Mouse (Mus musculus): ENCODE measurements around the gene Crmp1. TPM values are rescaled to one million over a fixed set of nuclear protein-coding genes. Genes with fewer than 3 reads are reported as not detected.

The Crmp1 gene
- polyA plus RNA-seq, 1 experiment from 2014 or later: 2.4 TPM

DNA sequence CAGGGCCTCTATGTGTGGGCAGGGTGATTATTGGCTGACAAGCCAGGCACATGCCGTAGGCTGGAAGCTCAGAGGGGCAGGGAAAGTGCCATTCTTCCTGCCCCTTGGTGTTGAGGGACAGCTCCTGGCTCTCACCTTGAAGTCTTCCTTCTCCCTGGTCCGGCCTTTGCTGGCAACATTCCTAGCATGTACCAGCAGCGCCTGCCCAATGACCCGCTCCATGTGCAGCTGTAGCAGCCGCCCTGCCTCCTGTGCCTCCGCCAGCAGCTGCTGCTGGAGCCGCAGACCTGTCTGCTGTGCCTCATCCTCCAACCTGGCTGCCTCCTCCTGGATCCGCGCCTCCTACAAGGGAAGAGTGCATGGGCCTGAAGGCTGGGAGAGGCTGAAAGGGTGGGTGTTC, 68.3 kb downstream of the Crmp1 start:
- DNase-seq (no peak), ATAC-seq (ENCODE audit: low read depth) (no peak)
- WGBS (ENCODE audit: insufficient replicate concordance): 66% methylated on average over 9 of the region's 9 CpGs
- Histone ChIP-seq H3K36me3 (no peaks in the 10 kb centered on the region), H3K27me3 (no peaks in the 10 kb centered on the region), H3K9me3 (replicated peaks) (no peaks in the 10 kb centered on the region), H3K9ac (no peak overlapping the region), H3K4me2 (no peak overlapping the region), H3K4me1 (replicated peaks) (no peaks in the 10 kb centered on the region), H3K27ac (no peak overlapping the region), H3K4me3 (replicated peaks) (no peak overlapping the region)

DNA sequence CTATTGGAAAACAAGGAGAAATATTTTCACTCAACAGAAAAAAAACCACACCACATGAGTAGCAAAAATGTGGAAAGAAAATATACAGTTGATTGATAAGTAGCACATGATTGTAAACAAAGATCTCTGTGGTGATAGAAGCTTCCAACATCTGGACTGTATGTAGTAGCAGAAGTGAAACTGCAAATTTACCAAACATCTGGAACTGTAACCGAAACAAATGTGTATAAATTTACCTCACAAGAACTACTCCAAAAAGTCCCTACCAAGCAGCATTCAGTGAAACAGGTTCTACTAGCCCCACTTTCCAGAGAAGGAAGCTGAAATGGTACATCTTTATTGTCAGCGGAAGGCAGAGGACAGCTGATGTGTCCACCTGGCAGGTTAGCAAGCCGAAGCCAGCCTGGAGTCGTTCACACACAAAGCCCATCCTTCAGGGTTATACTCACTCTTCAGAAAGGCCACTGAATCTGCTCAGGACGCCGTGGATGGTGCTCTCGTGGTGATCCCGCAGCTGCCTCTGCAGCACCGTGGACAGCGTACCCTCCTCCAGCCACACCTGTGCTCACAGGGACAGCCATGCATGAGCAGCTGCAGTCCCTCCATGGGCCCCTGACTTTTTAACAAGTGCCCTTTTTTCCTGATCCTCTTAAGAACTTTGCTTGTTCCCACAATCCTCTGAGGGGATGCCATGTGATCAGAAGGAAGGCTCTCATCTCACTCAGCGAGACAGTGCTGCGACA, 71.4 kb downstream of the Crmp1 start:
- Histone ChIP-seq H3K4me3 (replicated peaks) (no peak overlapping the region), H3K4me1 (replicated peaks) (no peaks in the 10 kb centered on the region), H3K9ac (no peak overlapping the region), H3K9me3 (replicated peaks) (no peaks in the 10 kb centered on the region), H3K27me3 (no peaks in the 10 kb centered on the region), H3K4me2 (no peak overlapping the region), H3K36me3 (0 out of 2 replicates have a peak, but pooled peaks cover 4% of the 10 kb centered on the region), H3K27ac (no peak overlapping the region)
- ATAC-seq (ENCODE audit: low read depth) (no peak), DNase-seq (no peak)
- WGBS (ENCODE audit: insufficient replicate concordance): 70% methylated on average over 12 of the region's 12 CpGs

- Histone ChIP-seq H3K36me3 (0 out of 2 replicates have a peak, but pooled peaks cover 4% of the 10 kb centered on the region), H3K27me3 (no peaks in the 10 kb centered on the region), H3K9ac (no peak overlapping the region), H3K9me3 (replicated peaks) (no peaks in the 10 kb centered on the region), H3K27ac (no peak overlapping the region), H3K4me1 (replicated peaks) (no peaks in the 10 kb centered on the region), H3K4me3 (replicated peaks) (no peak overlapping the region), H3K4me2 (no peak overlapping the region)
- 60% methylated on average over 6 of the region's 6 CpGs for WGBS (ENCODE audit: insufficient replicate concordance)
- ATAC-seq (ENCODE audit: low read depth): no peak
- DNase-seq: no peak
Measured at GRCm38 (mm10) chr5:37318715-37319114, 77.0 kb downstream of the Crmp1 start.

DNA sequence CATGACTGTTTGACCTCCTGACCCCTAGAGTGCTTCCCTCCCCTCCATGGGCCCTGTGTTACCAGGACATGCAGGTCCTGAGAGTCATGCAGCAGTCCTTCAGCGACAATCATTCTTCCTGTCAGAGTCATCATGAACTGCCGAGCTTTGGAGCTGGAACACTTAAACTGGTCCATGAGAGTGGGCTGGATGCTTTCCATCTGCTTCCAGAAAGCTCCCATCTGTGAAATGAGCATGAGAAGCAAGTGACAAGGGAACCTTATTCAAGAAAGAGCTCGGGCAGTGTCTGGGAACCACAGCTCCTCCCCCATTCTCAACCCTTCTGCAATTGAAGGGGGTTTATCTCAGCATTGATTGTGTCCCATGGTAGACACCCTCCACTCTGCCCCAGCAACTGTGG, 78.4 kb downstream of the Crmp1 start:
- Histone ChIP-seq H3K27me3 (no peaks in the 10 kb centered on the region), H3K36me3 (0 out of 2 replicates have a peak, but pooled peaks cover 4% of the 10 kb centered on the region), H3K9me3 (replicated peaks) (no peaks in the 10 kb centered on the region; the same call in 1 of the 2 replicates), H3K4me1 (replicated peaks) (no peaks in the 10 kb centered on the region), H3K27ac (no peak overlapping the region), H3K4me2 (no peak overlapping the region), H3K4me3 (replicated peaks) (no peak overlapping the region), H3K9ac (no peak overlapping the region)
- no peak for ATAC-seq (ENCODE audit: low read depth)
- 60% methylated on average over 3 of the region's 3 CpGs for WGBS (ENCODE audit: insufficient replicate concordance)
- DNase-seq: no peak

DNA sequence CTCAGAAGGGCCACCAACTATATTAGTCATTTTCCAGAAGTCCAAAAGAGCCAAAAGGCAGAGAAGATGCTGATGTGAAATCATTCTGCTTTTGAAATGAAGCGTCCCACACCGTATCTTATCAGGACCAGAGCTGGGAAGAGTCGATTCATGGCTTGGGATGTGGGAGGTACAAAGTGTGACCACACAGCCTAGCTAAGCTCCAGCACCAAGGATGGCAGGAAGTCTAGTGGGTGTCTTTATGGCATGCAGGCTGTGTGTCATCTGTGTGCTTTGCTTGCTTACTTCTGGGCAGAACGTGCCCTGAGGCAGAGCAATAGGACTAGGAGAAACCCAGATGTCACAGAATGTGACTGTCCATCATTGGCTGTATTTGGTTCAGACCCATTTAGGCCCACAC, 79.0 kb downstream of the Crmp1 start:
- Histone ChIP-seq H3K4me1 (replicated peaks) (no peaks in the 10 kb centered on the region), H3K4me3 (replicated peaks) (no peak overlapping the region), H3K27ac (no peak overlapping the region), H3K36me3 (no peaks in the 10 kb centered on the region), H3K9ac (no peak overlapping the region), H3K4me2 (no peak overlapping the region), H3K27me3 (no peaks in the 10 kb centered on the region), H3K9me3 (replicated peaks) (no peaks in the 10 kb centered on the region; the same call in 1 of the 2 replicates)
- WGBS (ENCODE audit: insufficient replicate concordance): 67% methylated on average over 4 of the region's 4 CpGs
- ATAC-seq (ENCODE audit: low read depth) (no peak), DNase-seq (no peak)

- Histone ChIP-seq H3K9ac (no peak overlapping the region), H3K27ac (no peak overlapping the region), H3K27me3 (no peaks in the 10 kb centered on the region), H3K4me2 (no peak overlapping the region), H3K4me3 (replicated peaks) (no peak overlapping the region), H3K4me1 (replicated peaks) (no peaks in the 10 kb centered on the region), H3K9me3 (replicated peaks) (no peaks in the 10 kb centered on the region; the same call in 1 of the 2 replicates), H3K36me3 (peaks cover 5% of the 10 kb centered on the region; the same call in 1 of the 2 replicates)
- ATAC-seq (ENCODE audit: low read depth): no peak
- WGBS (ENCODE audit: insufficient replicate concordance): 66% methylated on average over 6 of the region's 6 CpGs
- no peak for DNase-seq
Measured at GRCm38 (mm10) chr5:37326675-37327074, 84.9 kb downstream of the Crmp1 start.

DNA sequence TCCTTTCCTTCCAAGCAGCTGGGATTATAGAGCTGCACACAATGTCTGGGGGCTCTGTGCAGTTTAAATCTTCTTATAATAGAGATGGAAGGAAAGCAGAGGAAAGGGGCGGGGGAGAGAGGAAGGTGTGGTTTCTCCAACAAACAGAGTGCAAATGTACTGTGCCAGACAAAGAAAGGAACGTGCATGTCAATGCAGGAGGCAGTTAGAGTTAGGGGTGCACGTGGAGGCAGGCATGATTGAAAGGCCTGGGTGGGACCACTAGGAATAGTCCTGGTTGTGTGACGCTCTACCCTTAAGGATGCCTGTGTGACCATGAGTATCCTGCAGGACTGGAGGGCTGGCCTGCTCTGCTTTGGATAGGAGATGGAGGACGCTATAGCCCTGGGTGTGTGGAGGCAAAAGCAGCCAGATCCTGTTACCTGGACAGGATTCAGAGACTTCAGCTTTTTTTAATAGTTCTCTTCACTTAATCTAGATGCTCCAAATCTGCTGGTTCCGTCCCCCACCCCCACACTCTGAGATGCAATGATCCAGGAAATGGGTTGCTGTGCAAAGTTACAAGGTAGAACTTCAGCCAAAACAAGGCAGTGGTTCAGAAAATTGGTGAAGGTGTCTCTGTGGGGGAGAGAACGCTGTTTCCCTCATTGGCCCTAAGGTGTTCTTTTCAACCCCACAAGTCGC, 88.9 kb downstream of the Crmp1 start:
- H3K9me3 ChIP-seq (replicated peaks): no peaks in the 10 kb centered on the region
- no peak overlapping the region for H3K9ac ChIP-seq
- peaks cover 1% of the 10 kb centered on the region; the same call in 1 of the 2 replicates for H3K27me3 ChIP-seq
- DNase-seq: no peak
- no peak overlapping the region for H3K4me3 ChIP-seq (replicated peaks)
- H3K27ac ChIP-seq: no peak overlapping the region
- 61% methylated on average over 8 of the region's 8 CpGs for WGBS (ENCODE audit: insufficient replicate concordance)
- H3K4me2 ChIP-seq: no peak overlapping the region
- H3K4me1 ChIP-seq (replicated peaks): no peaks in the 10 kb centered on the region
- H3K36me3 ChIP-seq: peaks cover 5% of the 10 kb centered on the region; the same call in 1 of the 2 replicates
- no peak for ATAC-seq (ENCODE audit: low read depth)

GRCm38 (mm10) chr5:37331133-37331505, 89.4 kb downstream of the Crmp1 start:
- H3K36me3 ChIP-seq: peaks cover 2% of the 10 kb centered on the region; the same call in 1 of the 2 replicates
- no peak overlapping the region for H3K27ac ChIP-seq
- no peak overlapping the region for H3K4me2 ChIP-seq
- H3K9ac ChIP-seq: no peak overlapping the region
- 70% methylated on average over 2 of the region's 2 CpGs for WGBS (ENCODE audit: insufficient replicate concordance)
- no peak for DNase-seq
- H3K4me1 ChIP-seq (replicated peaks): no peaks in the 10 kb centered on the region
- no peak overlapping the region for H3K4me3 ChIP-seq (replicated peaks)
- peaks cover 6% of the 10 kb centered on the region for H3K27me3 ChIP-seq
- no peaks in the 10 kb centered on the region for H3K9me3 ChIP-seq (replicated peaks)
- peak; percentile 50; the same call in 1 of the 2 replicates for ATAC-seq (ENCODE audit: low read depth)

DNA sequence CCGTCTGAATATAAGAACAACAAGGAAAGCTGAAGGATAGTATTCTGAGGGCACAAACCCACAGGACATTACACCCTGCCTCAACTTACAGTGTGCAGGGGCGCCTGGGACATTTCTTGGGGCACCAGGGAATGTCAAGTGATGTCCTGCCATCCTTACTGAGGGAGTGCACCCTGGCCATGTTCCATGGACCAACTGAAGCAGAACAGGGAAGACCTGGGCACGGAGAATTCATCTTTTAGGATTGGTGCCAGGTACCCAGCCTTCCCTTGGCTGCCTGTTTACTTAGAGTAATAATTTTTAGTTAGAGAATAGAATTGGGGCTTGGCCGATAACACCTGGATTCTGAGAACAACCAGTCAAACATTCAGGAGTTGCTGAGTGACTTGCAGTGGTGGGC, 90.3 kb downstream of the Crmp1 start:
- H3K27me3 ChIP-seq: peaks cover 16% of the 10 kb centered on the region
- H3K4me2 ChIP-seq: no peak overlapping the region
- H3K9me3 ChIP-seq (replicated peaks): no peaks in the 10 kb centered on the region
- DNase-seq: no peak
- H3K36me3 ChIP-seq: no peaks in the 10 kb centered on the region
- no peak for ATAC-seq (ENCODE audit: low read depth)
- H3K27ac ChIP-seq: no peak overlapping the region
- no peak overlapping the region for H3K4me3 ChIP-seq (replicated peaks)
- H3K4me1 ChIP-seq (replicated peaks): peaks cover 2% of the 10 kb centered on the region
- 45% methylated on average over 4 of the region's 4 CpGs for WGBS (ENCODE audit: insufficient replicate concordance)
- no peak overlapping the region for H3K9ac ChIP-seq

GRCm38 (mm10) chr5:37335061-37335460, 93.3 kb downstream of the Crmp1 start:
- DNase-seq (no peak), ATAC-seq (ENCODE audit: low read depth) (no peak)
- Histone ChIP-seq H3K4me1 (replicated peaks) (peaks cover 21% of the 10 kb centered on the region), H3K4me2 (no peak overlapping the region), H3K27me3 (peaks cover 32% of the 10 kb centered on the region), H3K4me3 (replicated peaks) (no peak overlapping the region), H3K9me3 (replicated peaks) (no peaks in the 10 kb centered on the region), H3K36me3 (no peaks in the 10 kb centered on the region), H3K27ac (no peak overlapping the region), H3K9ac (no peak overlapping the region)
- WGBS (ENCODE audit: insufficient replicate concordance): 41% methylated on average over 3 of the region's 3 CpGs

GRCm38 (mm10) chr5:37336485-37337105, 94.9 kb downstream of the Crmp1 start, which contains the start of gene Evc:
Gene Evc (minus strand): TSS chr5:37336894.
- Histone ChIP-seq H3K4me1 (replicated peaks) (peaks cover 21% of the 10 kb centered on the region), H3K4me3 (replicated peaks) (peak within 1 kb of the TSS; percentile 59), H3K27me3 (peaks cover 32% of the 10 kb centered on the region), H3K9ac (peak within 1 kb of the TSS; percentile 47; the same call in 1 of the 2 replicates), H3K9me3 (replicated peaks) (no peaks in the 10 kb centered on the region), H3K4me2 (peak within 1 kb of the TSS; percentile 73), H3K27ac (no peak within 1 kb of the TSS), H3K36me3 (no peaks in the 10 kb centered on the region)
- DNase-seq: peak; percentile 31
- peak; percentile 66 for ATAC-seq (ENCODE audit: low read depth)
- WGBS (ENCODE audit: insufficient replicate concordance): 1% methylated on average over 47 of the region's 48 CpGs

Measured in liver, embryonic 13.5 days (tissue).